Mouse (Mus musculus) heart, embryonic 10.5 days (tissue): ENCODE results near the gene Spata13. TPM values are rescaled to one million over a fixed set of nuclear protein-coding genes. Genes with fewer than 3 reads are reported as not detected.

Experiments used
- DNase-seq: peaks from one replicate; pipeline ENCODE4 v3.0.0-alpha.2; 2017; ENCODE audit warnings: low spot score
- H3K27ac ChIP-seq: fragments of 300-500 bp; sonication (generic); 2 replicates; pipeline ENCODE4 v1.5.1; 2016; ENCODE audit warnings: mild to moderate bottlenecking
- H3K27me3 ChIP-seq: fragments of 300-500 bp; sonication (generic); 2 replicates; pipeline ENCODE4 v1.6.1; 2016; ENCODE audit warnings: mild to moderate bottlenecking; ENCODE audit not compliant: poor library complexity, insufficient read depth, severe bottlenecking
- H3K36me3 ChIP-seq: fragments of 300-500 bp; sonication (generic); 2 replicates; pipeline ENCODE4 v1.6.1; 2016; ENCODE audit warnings: mild to moderate bottlenecking, moderate library complexity
- H3K4me1 ChIP-seq: fragments of 300-500 bp; sonication (generic); 2 replicates; pipeline ENCODE4 v1.6.1; 2016; ENCODE audit warnings: mild to moderate bottlenecking
- H3K4me3 ChIP-seq: fragments of 300-500 bp; sonication (generic); 2 replicates; pipeline ENCODE4 v1.5.1; 2016; ENCODE audit warnings: mild to moderate bottlenecking, moderate library complexity
- H3K9me3 ChIP-seq: fragments of 300-500 bp; sonication (generic); 2 replicates; pipeline ENCODE4 v1.6.1; 2016; ENCODE audit warnings: mild to moderate bottlenecking, moderate library complexity
- WGBS: fragments of 180-500 bp; shearing (Covaris S2); methylation state at CpG from one replicate; pipeline ENCODE4 v1.1.7; 2016; 5-methylcytosine and 5-hydroxymethylcytosine counted together
- polyA plus RNA-seq: library from polyadenylated mRNA; unstranded; fragments of >200 nt; fragmentation: Nextera tagmentation; extraction: Ambion mirVana; gene quantifications from 2 replicates; pipeline ENCODE4 v1.2.1, GENCODE M21; 2016

The Spata13 gene
- polyA plus RNA-seq, 1 experiment from 2014 or later: 21.2 TPM

DNA sequence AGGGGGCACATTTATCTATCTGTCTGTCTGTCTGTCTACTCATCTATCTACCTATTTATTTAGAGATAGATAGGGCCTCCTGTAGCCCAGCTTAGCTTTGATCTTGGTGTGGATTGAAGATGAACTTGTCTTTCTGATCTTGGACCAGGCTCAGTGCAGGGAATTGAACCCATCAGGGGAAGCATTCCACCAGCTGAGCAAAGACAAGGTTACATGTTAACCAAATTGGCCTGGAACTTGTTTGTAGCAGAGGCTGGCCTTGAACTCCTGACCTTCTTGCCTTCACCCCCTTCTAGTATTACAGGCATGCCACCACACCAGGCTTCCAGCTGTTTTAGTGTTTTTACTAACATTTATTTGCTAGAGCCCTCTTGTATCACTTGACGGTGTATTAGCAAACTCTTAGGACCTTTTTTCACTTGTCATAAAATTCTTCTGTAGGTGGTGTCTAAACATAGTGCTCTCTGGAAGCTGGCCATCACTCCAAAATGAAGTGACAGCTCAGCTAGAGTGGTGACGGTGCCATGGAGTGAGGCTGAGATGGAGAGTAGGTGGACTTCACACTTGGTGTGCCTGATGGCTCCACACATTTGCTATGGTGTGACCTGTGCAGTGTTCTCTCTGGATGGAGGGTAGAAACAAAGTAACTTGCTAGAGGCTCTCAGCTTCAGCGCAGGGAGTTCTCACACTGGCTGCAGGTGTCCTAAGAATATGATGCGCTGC, 163.0 kb downstream of the Spata13 start:
- Histone ChIP-seq H3K27ac (no peak overlapping the region), H3K4me3 (no peak overlapping the region), H3K9me3 (no peaks in the 10 kb centered on the region), H3K36me3 (peaks cover 30% of the 10 kb centered on the region), H3K27me3 (no peaks in the 10 kb centered on the region), H3K4me1 (no peaks in the 10 kb centered on the region)
- 86% methylated on average over 4 of the region's 4 CpGs for WGBS
- no peak for DNase-seq

DNA sequence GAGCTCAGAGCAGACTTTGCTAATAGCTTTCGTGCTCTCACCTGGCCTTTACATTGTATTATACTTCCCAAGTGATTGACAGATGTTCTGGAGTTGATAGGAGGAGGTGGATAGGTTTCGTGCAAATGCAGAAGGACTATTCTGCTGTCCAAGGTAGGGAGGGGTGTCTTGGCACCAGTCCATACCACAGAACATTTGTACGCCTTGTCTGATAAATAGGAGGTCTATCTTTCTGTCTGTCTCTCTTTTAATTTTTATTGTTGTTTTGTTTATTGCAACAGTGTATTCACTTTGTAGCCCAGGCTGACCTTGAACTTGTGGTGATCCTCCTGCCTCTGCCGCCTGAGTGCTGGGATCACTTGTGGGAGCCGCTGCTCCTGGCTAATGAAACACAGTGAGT, 163.8 kb downstream of the Spata13 start:
- no peak overlapping the region for H3K4me3 ChIP-seq
- 89% methylated on average over 5 of the region's 5 CpGs for WGBS
- no peaks in the 10 kb centered on the region for H3K27me3 ChIP-seq
- no peak for DNase-seq
- H3K9me3 ChIP-seq: no peaks in the 10 kb centered on the region
- H3K4me1 ChIP-seq: no peaks in the 10 kb centered on the region
- H3K36me3 ChIP-seq: peaks cover 30% of the 10 kb centered on the region; the same call in 1 of the 2 replicates
- no peak overlapping the region for H3K27ac ChIP-seq

DNA sequence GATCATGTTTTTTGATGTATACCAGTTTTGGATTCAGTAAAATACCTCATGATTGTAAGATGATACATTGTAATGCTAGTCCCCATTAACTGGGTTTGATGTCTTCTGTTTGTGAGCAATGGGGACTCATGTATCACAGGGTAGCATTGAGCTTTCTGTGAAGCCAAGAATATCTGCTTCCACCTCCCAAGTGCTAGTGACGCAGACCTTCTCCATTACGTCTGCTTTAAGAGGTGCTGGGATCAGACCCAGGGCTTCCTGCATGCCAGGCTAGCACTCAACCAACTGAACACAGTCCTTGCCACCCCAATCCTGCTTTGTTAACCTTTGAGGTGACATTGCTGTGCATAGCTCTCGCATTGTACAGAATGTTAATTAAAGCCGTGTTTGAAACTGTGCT, 164.9 kb downstream of the Spata13 start:
- WGBS: 89% methylated on average over 4 of the region's 4 CpGs
- Histone ChIP-seq H3K4me3 (no peak overlapping the region), H3K27ac (no peak overlapping the region), H3K9me3 (no peaks in the 10 kb centered on the region), H3K36me3 (peaks cover 39% of the 10 kb centered on the region), H3K27me3 (no peaks in the 10 kb centered on the region), H3K4me1 (no peaks in the 10 kb centered on the region)
- DNase-seq: no peak

DNA sequence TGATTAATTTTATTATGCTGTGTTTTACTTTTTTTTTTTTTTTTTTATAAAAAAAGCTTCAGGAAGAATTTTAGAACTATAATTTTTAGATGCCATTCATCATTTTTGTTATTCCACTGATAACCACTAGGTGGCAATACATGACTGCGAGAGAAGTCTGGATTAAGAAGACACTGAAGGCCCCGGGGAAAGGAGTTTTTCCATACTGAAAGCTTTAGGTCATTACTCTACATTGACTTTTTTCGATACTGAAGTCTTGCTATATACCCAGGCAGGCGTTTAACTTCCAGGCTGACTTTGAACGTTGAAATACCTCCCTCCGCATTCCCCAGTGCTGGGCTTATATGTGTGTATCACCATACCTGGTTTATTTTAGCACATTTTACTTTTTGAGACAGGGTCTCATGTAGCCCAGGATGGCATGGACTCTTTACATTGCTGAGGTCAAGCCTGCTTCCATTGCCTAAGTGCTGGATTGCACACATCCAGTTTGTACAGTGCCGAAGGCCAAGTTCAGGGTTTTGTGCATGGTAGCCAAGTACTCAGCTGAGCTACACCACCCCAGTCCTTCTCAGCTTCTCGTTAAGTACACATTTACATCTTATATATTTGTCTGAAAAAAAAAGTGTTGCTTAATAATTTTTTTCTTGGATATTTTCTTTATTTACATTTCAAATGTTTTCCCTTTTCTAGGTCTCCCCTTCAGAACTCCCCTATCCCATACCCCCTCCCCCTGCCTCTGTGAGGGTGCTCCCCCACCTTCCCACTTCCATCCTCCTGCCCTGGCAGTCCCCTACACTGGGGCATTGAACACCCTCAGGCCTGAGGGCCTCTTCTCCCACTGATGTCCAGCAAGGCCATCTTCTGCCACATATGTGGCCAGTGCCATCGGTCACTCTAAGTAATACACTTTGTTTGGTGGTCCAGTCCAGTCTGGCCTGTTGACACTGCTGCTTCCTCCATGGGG, 166.2 kb downstream of the Spata13 start:
- Histone ChIP-seq H3K4me1 (no peaks in the 10 kb centered on the region), H3K27me3 (no peaks in the 10 kb centered on the region), H3K36me3 (peaks cover 47% of the 10 kb centered on the region), H3K27ac (no peak overlapping the region), H3K9me3 (no peaks in the 10 kb centered on the region), H3K4me3 (no peak overlapping the region)
- WGBS: 59% methylated on average over 9 of the region's 9 CpGs
- no peak for DNase-seq

DNA sequence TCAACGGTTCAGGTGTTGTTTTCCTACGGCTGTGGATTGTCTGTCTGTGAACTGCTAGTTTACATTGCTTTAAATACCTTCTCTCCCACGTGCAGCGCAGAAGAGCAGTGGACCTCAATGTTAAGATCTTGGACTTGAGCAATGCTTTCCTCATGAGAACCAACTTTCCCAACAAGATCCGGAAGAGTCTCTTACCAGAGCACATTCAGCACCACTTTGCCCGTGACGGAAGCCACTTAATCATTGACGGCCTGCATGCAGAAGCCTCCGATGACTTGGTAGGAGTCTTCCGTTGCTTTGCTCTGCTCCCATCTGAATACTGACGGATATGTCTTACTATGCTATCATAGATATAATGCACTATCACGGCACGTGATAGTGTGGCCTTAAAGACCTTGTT, 168.2 kb downstream of the Spata13 start:
- no peaks in the 10 kb centered on the region for H3K27me3 ChIP-seq
- DNase-seq: no peak
- peaks cover 44% of the 10 kb centered on the region for H3K36me3 ChIP-seq
- no peaks in the 10 kb centered on the region for H3K9me3 ChIP-seq
- 94% methylated on average over 13 of the region's 13 CpGs for WGBS
- peaks cover 4% of the 10 kb centered on the region; the same call in 1 of the 2 replicates for H3K4me1 ChIP-seq
- H3K4me3 ChIP-seq: no peak overlapping the region
- no peak overlapping the region for H3K27ac ChIP-seq

DNA sequence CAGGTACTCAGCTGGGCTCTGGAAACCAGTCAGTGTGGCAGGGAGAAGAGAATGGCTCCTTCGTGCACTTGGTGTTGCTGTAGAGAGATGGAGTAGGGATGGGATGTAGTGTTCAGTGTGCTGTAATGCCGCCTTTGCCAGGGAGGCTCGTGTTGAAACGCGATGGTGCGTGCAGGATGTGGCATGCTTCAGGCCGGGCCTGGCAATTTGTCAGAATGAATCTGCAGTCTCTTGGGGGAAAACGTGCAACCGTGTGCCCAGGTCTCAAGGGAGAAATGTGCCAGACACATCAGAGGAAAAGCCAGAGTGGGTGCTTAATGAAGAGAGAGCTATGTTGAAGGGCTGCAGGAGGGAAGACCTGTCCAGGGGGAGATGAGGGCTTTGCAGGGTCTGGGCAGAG, 171.2 kb downstream of the Spata13 start:
- H3K9me3 ChIP-seq: no peaks in the 10 kb centered on the region
- H3K4me1 ChIP-seq: peaks cover 10% of the 10 kb centered on the region; the same call in 1 of the 2 replicates
- no peak for DNase-seq
- peaks cover 38% of the 10 kb centered on the region for H3K36me3 ChIP-seq
- H3K27ac ChIP-seq: no peak overlapping the region
- H3K27me3 ChIP-seq: no peaks in the 10 kb centered on the region
- no peak overlapping the region for H3K4me3 ChIP-seq
- 91% methylated on average over 9 of the region's 9 CpGs for WGBS

DNA sequence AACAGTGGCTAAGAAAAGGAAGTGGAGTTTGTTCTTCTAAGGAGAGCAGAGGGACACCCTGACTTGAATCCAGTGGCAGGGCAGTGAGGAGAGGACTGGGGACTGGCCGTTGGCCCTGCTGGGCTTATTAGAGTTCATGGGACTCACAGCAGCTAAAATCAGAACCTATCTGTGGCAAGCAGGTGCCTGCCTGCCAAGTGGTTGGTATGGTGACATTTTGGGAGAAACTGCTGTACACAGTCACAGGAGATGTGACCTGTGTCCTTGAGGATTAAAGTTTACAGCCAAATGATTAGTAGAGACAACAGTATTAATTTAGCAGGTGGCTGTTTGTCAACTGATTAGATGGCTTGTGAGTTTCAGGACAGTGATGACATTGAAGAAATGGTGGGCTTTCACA, 172.1 kb downstream of the Spata13 start:
- Histone ChIP-seq H3K36me3 (peaks cover 38% of the 10 kb centered on the region), H3K9me3 (no peaks in the 10 kb centered on the region), H3K27me3 (no peaks in the 10 kb centered on the region), H3K4me3 (no peak overlapping the region), H3K4me1 (peaks cover 10% of the 10 kb centered on the region; the same call in 1 of the 2 replicates), H3K27ac (no peak overlapping the region)
- no peak for DNase-seq
- 94% methylated on average over 1 of the region's 1 CpGs for WGBS

DNA sequence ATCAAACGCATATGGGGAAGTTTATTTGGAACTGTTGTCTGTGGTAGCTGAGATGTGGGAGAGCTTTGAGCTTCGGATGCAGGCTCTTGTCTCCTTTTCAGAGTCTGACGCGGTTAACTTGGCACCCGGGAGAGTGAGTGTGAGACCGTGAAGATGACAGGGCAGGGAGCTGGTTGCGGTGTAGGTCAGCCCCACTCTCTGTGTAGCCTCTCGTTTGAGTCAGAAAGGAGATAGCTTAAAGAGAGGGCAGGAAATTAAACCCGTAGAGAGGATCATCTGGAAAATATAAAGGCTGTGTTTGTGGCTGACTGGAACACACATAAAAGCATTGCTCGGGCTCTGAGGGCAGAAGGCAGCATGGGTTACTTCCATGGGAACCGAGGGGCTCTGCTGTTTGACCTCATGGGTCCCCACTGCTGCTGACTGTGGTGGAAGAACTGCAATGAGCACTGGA, 173.1 kb downstream of the Spata13 start:
- no peaks in the 10 kb centered on the region for H3K9me3 ChIP-seq
- DNase-seq: no peak
- WGBS: 59% methylated on average over 11 of the region's 11 CpGs
- H3K4me3 ChIP-seq: no peak overlapping the region
- H3K27me3 ChIP-seq: no peaks in the 10 kb centered on the region
- no peak overlapping the region for H3K27ac ChIP-seq
- H3K4me1 ChIP-seq: peaks cover 10% of the 10 kb centered on the region; the same call in 1 of the 2 replicates
- peaks cover 34% of the 10 kb centered on the region for H3K36me3 ChIP-seq

DNA sequence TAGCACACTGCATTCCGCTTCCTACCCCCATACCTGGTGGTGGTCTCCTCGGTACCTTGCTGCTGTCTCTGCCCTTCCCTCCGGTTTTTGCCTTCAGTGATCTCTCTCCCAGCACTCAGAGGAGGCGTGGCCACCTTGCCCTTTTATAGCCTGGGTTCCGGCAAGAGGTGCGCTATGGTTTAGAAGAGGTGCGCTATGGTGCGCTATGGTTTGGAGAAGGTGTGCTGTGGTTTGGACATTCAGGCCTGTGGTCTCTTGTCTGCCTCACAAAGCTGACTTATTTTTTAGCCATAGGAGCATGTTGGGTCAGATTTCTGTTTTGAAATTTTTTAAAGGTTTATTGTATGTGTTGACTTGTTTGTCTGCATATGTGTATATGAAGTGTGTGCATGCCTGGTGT, 176.1 kb downstream of the Spata13 start:
- peaks cover 10% of the 10 kb centered on the region; the same call in 1 of the 2 replicates for H3K4me1 ChIP-seq
- no peaks in the 10 kb centered on the region for H3K9me3 ChIP-seq
- no peak overlapping the region for H3K27ac ChIP-seq
- H3K36me3 ChIP-seq: peaks cover 30% of the 10 kb centered on the region; the same call in 1 of the 2 replicates
- H3K4me3 ChIP-seq: no peak overlapping the region
- no peak for DNase-seq
- no peaks in the 10 kb centered on the region for H3K27me3 ChIP-seq
- 88% methylated on average over 8 of the region's 8 CpGs for WGBS

DNA sequence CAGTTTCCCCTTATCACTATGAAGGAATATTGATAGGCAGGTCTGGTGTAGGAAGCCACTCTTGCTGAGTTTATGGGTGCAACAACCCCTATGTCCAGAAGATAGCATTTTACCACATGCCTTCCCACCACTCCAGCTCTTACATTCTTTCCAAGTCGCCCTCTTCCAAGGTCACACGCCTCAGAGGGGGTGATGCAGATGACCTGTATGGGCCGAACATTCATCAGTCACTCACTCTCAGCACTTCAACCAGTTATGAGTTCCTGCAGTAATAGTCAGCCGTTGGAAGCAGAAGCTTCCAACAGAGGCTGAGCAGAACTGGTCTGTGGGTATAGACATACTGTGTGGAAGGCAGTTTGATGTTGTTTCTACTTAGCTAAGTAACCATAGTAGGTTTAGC, 177.7 kb downstream of the Spata13 start:
- H3K36me3 ChIP-seq: peaks cover 33% of the 10 kb centered on the region; the same call in 1 of the 2 replicates
- 55% methylated on average over 4 of the region's 4 CpGs for WGBS
- H3K4me3 ChIP-seq: no peak overlapping the region
- DNase-seq: no peak
- peak overlapping the region; percentile 29; the same call in 1 of the 2 replicates for H3K27ac ChIP-seq
- H3K27me3 ChIP-seq: no peaks in the 10 kb centered on the region
- peaks cover 10% of the 10 kb centered on the region; the same call in 1 of the 2 replicates for H3K4me1 ChIP-seq
- no peaks in the 10 kb centered on the region for H3K9me3 ChIP-seq
